Mouse (Mus musculus) frontal cortex, adult (tissue): ENCODE measurements around the gene Zfp239.
A peak's percentile ranks its signal among the peaks of the same experiment; 100 is the strongest.
"Not testable (repeated sequence)": the region's sequence is repeated elsewhere in the genome, so short reads cannot be mapped to it uniquely, and the experiment has no call there.

ENCODE experiments used
- ATAC-seq: cut with Nextera tagmentation; 2 replicates; pipeline ENCODE4 v1.9.2; 2017; ENCODE audit warnings: mild to moderate bottlenecking, moderate library complexity, mixed read lengths; ENCODE audit not compliant: low TSS enrichment

Zfp239 gene

DNA sequence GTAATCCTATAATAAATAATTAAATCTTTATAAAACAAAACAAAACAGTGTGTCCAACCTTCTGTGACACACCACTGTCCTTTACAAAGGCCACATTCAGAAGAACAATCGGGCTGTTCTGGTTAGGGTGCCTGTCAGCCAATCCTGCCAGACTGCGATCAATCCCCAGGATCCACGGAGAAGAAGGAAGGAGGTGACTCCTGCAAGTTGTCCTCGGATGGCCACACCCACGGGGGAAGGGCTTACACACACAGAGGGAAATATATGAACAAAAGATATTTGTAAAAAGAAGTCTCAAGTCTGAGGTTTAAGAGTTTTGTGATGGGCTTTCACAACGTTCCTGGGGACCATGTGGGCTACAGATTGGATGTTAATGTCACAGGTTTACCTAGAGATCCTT is at the start of gene Zfp239:
Zfp239 (plus strand) TSS at position 253 of the 400 bp plus-strand sequence.
- ATAC-seq, result no peak

DNA sequence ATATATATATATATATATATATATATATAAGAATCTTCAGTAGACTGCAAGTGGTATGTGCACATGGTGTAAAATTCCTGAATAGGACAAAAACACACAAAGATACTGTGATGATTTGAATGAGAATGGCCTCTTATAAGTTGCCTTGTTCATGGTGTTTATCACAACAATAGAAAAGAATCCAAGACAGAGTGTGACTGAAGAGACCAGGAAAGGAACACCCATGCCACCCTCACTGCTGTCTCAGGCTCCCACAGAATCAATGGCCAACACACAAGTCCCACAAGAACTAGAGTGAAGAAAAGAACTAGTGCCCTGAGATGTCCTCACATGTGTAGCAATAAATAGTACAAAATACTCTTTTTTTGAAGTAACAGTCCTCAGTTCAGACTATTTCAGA is 47.2 kb upstream of the Zfp239 start:
- no peak for ATAC-seq

DNA sequence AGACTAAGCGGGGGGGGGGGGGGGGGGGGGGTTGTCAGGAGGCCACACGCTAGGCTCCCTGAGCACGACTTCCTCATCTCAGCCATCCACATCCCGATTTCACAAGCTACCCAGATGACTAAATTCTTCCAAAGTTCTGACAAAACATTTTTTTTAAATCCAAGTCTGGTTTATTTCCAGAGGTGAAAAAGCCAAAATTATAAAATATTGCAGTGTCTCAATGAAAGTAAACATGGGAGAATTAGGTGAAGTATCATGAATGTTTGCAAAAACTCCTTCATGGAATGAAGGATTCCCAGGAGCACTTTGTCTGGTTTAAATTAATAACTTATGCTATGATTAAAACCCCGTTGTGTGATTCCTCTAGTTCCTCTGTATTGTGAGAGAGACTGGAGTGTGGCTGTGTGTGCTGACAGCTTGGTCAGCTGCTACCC is 44.8 kb upstream of the Zfp239 start:
- ATAC-seq, result no peak

DNA sequence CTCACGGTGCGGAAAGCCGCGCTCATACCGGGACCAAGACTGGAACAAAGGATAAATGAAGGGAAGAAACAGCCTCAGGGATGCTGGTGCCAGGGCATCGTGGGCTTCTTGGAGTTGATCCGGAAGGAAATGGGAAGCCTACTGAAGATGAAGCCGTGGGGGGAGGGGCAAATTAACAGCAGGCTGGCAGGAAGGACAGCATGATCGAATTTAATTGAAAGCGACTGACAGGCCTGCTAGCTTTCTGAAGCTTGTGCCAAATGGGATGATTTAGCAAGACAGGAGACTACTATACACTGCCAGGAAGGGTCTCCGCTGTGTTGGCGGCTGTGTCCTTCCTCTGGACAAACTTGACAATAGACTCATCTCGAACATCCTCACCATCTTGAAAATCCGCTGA is 41.6 kb upstream of the Zfp239 start:
- ATAC-seq, result no peak

DNA sequence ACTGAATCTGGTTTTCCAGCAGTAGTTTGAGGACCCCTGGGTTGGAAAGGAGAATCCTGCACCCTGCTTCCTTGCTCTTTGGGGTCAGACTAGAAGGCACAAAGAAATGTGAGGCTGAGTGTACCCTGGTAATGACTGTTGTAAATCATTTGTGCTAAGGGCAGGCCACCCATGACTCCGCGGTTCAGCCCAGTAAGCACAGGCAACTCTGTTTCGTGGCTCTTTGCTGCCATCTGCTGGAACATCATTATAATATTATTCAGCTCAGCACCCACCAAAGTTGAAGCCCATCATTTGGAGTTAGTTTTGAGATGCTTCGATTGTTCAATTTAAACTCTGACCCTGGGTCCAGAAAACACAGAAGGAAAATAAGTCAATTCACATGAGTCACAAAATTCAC is 36.5 kb upstream of the Zfp239 start:
- ATAC-seq, result peak; percentile 77

DNA sequence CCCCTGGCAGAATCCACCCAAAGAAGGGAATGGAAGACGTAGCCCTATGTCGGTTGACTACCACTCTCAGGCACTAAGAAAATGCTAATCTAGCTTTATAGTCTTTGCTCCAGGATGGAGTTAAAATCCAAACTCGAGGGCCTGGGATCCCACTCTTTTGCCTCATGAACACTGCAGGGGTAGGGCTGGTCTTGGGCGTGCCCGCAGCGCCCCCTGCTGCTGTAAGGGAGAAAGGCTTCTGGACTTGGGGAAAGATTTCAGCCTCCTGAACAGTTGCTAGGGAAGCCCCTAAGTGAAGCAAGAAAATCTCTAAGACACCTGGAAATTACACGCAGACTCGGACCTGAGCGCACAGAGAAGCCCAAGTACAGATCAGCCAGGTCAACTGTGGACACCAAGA is 33.6 kb upstream of the Zfp239 start:
- peak; percentile 72; the same call in 1 of the 2 replicates for ATAC-seq

DNA sequence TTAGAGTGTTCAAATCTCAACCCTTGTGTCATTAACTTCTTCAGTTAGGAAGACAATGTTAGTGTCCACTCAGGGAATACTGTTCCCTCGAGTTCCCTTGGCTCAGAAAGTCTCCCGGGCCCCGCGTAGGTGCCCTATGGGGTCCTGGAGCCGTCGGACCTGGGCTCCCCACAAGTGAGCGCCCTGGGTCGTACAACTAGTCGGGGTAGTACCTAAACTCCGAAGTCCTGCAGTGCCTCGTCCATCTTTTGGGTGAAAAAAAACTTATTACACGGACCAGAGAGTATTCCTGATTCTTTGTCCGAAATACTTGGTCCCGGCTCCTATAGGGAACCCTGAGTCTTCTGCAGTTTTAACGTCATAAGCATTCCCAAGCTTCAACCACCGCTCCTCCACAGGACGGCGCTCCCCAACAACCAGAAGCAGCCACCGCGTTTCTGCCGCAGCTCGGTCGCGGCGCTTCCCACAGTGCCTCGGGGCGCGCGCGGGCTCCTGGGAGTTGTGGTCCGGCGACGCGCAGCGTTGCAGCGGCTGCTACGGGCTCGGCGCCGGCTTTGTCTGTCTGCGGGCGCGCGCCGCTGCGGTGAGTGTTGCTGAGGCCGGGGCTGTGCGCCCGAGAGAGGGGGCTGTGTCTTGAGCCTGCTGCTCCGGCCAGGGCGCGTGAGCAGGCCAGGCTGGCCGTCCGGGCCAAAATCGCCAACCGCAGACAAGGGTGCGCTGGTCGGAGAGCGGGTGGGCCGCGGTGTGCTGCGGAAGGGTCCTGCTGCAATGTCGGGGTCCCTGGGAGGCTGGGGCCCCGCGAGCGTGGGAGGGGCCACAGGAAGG is 21.0 kb upstream of the Zfp239 start, which contains the start of gene Zfp637:
Zfp637 (plus strand) TSS at position 495 of the 825 bp plus-strand sequence.
- peak; percentile 98 for ATAC-seq

DNA sequence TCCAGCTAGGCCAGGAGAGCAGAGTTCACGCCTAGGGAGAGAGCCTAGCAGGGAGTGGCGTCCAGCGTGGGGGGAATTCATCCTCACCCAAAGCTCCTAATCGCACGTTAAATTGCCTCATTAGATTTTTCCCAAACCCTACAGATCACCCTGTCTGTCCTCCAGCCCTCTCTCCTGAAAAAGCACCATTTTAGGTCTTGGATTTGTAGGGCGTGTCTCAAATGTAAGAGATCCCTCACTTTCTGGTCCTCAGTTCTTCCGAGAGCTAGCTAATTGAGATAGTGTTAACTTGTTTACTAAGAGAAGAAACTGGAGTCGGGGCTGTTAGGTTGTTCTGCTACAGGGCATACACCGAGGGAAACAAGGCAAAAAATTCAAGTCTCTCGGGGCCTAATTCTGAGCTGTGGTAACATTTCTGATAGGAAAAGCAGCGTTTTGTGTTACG is 20.4 kb upstream of the Zfp239 start:
- ATAC-seq, result peak; percentile 18; the same call in 1 of the 2 replicates

DNA sequence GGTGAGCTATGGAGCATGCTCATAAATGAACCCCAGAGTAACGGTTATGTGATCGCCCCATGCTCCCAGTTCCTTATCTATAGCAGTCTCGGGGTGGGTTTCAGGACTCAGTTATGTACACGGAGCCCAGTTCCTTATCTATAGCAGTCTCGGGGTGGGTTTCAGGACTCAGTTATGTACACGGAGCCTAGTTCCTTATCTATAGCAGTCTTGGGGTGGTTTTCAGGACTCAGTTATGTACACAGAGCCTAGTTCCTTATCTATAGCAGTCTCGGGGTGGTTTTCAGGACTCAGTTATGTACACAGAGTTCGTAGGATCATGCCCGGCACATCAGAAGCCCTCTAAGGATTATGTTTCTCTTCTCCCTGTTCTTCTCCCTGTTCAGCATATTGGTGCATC is 17.3 kb upstream of the Zfp239 start:
- no peak for ATAC-seq

DNA sequence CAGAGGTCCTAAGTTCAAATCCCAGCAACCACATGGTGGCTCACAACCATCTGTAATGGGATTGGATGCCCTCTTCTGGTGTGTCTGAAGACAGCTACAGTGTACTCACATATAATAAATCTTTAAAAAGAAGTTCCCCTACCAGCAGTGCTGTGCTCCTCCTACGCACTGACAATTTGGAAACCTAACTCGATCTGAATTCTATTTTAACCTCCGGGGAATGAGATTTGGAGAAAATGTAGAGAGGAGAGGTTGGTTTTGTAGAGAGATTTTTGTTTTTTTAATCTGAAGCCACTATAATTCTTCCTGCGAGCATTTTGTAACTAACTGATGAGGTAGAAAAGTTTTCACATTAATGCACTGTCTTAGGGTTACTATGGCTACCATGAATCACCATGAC is 15.2 kb upstream of the Zfp239 start:
- ATAC-seq, result peak; percentile 88

DNA sequence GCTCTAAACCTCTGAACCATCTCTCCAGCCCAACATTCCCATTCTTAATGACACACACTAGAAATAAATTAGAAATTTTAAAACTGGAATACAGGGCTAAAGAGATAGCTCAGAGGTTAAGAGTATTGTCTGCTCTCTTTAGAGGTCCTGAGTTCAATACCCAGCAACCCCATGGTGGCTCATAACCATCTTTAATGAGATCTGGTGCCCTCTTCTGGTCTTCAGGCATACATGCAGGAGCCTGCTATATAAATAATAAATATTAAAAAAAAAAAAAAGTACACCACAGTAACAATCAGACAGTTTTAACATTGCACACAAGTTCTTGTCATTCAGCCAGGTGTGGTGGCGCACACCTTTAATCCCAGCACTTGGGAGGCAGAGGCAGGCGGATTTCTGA is 14.1 kb upstream of the Zfp239 start:
- ATAC-seq, result no peak

DNA sequence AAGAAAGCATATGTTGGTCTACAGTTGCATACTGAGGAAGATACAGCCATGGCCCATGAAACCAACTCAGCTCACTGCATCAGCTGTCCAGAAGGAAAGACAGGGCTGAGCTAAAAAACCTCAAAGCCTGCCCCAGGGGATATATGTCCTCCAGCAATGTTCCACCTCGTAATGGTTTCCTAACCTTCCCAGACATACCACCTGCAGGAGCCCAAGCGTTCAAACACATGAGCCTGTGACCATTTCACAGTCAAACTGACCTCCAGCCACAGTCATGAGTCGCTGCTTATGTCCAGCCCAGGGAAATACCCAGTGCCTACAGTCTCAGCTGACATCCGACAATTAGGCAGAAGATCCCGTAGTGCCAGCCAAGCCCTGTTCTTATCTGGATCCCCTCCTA is 13.3 kb upstream of the Zfp239 start:
- no peak for ATAC-seq

DNA sequence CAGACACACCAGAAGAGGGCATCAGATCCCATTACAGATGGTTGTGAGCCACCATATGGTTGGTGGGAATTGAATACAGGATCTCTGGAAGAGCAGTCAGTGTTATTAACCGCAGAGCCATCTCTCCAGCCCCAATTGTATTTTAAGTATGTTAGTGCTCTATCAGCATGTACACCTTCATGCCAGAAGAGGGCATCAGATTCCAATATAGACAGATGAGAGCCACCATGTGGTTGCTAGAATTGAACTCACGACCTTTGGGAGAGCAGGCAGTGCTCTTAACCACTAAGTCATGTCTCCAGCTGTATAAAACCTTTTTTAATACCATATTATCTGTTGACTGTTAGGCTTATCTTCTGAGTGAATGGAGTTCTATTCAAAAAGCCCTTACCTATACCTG is 10.2 kb upstream of the Zfp239 start:
- no peak for ATAC-seq

DNA sequence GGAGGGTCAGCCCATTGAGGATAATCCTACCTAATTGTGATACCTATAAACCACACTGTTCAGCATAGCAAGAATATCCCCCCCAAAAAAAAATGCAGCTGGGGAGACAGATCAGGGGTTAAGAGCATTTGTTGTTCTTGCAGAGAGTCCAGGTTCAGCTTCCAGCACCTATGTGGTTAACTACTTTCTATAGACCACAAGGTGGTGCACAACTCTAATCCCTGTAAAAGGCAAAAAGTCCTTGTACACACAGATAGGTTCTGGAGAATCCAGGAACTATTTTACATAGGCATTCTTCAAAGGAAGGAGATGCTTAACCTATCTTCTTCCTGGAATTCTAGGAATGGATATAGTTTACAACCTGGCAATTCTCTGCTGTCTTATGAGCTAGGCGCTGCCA is 3.9 kb upstream of the Zfp239 start:
- no peak for ATAC-seq

DNA sequence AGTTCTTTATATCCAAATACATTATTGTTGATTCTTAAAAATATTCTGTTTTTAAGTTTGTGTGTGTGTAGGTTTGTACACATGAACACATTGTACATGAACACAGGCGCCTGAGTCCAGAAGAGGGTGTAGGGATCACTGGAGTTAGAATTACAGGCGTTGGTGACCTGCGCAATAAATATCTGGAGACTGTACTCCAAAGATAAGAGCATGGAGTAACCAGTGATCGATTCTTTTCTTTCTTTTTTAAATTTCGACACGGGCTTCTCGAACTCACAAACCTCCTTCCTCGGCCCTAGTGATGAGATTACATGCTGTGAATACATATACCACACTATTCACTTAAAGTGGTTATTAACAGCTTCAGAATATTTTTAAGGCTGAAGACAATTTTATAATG is 565 bp downstream of the Zfp239 start:
- no peak for ATAC-seq

DNA sequence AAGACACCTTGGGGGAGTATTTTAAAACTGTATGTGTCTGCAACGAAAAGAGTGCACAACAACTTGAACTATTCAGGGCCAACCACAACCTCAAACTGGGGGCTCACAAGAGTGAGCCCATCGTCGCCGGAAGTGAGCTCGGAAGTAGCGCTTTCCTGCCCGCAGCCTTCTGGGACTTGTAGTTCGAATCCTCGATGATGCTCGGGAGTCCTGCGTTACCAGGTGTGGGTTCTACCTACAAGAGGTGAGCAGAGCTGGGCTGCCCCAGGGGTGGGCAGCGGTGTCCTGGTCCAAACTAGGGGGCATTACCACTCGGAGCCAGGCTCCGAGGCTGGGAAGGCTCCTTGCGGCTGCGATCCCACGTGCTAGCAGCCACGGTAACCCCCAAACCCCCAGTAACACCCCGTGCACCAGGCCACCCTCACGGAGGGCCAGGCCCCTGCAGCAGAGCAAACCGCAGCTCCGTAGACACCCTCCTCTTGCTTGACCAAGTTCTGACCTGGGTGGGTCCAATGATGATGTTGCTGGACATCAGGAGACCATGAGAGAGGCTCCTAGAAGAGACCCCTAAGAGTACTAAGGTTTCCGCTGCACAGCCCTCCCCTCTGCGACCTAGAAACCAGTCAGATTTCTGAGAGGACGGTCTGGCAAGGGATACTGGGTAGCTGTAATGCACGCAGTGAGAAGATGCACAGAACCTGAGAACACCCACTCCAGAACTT is 1.2 kb downstream of the Zfp239 start:
- ATAC-seq, result peak; percentile 96

DNA sequence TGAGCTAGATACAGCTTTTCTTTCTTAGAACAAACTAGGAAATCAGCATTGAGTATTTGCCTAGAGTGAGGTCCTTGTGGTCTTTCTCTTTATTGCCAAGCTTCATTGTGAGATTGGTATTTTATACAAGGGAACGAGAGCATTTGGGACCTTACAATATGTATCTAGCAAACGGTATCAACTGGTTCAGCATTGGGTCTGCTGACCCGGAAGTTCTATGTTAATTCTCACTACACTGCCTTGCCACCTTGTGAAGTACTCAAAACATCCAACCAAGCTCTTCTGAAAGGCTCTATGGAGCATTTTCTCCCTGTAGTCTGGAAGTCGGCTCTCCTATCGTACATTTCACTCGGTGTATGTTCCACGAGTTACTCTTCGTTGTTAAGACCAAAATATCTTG is 1.9 kb downstream of the Zfp239 start:
- no peak for ATAC-seq

DNA sequence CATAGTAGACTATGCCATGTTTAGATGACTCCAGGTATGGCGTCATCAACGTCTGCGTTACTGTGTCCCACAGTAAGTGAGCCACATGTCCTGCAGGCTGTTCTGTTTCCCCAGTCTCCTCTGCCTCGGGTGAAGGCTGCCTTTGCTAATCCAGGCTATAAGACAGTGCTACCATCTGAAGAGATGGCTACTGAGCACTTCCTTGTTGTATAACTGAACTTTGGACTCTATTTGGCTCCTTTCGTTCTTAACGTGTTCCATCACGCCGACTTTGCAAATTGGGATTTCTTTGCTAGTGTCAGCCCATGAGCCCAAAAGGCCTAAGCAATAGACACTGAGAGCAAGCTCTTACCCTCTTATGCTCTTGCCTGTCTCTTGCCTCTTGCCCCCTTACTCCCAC is 6.3 kb downstream of the Zfp239 start:
- no peak for ATAC-seq

DNA sequence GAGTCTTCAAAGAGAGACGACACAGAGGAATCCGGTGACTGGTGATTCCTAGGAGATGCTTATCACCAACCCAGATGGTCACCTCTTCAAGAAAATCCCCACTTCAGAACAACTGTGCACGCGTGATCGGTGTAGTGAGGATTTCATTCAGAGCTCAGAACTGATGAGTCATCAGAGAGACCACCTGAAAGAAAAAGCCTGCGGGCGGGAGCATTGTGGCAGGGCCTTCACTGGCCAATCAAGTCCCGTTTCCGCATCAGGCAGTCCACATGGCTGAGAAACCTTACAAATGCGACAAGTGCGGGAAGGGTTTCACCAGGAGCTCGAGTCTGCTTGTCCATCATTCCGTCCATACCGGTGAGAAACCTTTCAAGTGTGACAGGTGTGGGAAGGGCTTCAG is 9.1 kb downstream of the Zfp239 start:
- no peak for ATAC-seq

DNA sequence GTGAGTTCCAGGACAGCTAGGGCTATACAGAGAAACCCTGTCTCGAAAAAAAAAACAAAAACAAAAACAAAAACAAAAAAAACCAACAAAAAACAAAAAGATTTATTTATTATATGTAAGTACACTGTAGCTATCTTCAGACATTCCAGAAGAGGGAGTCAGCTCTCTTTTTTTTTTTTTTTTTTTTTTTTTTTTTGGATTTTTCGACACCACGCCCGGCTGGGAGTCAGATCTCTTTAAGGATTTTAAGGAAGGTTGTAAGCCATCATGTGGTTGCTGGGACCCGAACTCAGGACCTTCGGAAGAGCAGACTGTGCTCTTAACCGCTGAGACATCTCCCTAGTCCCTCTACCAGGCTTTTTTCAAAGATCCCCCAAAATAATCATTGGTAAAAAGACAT is 11.6 kb downstream of the Zfp239 start:
- not testable (repeated sequence) for ATAC-seq

DNA sequence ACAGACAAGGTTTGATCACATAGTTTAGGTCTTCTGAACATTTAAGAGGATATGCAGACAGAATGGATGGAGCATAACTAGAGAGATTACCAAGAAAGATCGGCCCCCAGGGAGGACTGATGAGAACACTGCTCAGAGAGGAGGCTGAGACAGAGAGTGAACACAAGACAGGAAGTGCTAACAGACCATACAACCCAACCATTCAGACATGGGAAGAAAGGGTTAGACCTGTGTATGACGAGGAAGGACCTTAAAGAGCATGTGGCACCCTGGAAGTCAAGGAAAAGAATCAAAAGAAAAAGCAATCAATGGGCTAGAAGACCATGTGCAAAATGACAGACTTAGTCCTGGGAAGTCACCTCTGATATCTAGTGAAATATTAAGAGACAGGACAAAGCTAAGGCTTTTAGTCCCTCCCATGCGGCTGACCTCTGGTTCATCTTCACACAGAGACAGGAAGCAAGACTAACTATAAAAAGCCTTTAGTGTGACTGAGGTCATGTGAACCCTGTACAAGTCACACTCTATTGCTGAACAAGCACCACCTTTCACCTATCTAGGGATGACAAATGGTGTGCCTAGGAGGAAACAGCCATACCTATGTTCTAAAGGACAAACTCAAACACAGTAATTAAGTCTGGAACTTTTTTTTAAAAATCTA is 12.9 kb downstream of the Zfp239 start:
- no peak for ATAC-seq

DNA sequence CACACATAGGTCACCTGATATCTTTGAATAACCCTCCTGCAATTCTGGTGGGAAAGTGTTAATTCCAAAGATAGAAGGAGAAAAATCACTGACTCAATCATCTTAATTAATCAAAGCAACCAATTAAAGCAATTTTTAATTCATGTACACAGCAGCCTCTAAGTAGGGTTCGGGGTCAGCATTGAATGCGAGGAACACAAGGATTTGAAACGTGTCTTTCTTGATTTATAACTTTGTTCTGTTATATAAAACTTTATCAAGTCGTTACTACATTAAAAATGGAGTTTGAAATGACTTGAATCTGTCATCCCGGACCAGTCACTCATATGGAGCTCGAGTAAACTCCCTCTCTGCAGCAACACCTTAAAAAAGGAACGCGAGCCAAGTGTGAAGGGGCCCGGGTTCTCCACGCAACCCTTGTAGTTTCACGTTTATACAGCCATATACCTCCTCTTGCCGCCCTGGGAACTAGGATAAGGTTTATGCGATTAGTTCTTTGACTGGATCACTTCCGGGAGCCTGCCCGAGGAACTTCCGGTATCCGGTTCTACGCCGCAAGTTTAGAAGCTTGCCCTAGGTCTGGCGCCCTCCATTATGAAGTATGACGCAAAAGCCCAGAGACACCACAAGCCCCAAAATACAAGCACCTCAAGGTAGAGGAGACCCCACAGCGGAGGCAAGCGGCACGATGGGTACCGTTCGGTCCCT is 17.0 kb downstream of the Zfp239 start:
- ATAC-seq, result peak; percentile 91
